Mouse (Mus musculus): ENCODE results near the gene Stxbp3.

DNA sequence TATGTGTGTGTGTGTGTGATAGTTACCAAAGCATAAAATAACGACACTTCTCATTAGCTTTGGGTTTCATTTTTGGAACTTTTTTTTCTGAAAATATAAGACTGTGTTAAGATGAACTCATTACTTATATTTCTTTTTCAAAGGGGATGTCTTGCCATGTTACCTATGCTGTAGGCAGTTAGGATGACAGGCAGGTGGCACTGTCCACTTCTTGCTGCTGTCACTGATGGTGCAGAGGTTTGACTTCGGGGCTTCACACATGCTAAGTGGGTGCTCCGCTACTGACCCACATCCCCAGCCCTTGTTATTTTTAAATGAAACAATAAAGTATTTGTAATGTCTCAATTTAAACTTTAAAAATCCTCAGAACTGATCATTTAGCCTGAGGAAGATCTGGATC is 67.5 kb downstream of the Stxbp3 start:
- TF ChIP-seq GATA1 (IDR thresholded peaks at IDR 0.05; ENCODE audit: low read length) (no peak), TAL1 (IDR thresholded peaks at IDR 0.05; ENCODE audit: low read length) (no peak)

Measured in erythroblast, embryonic 14.5 days (primary cell).